Mouse (Mus musculus) brown adipose tissue, adult 24 weeks (tissue): Measurements from ENCODE around the gene Adamts4. TPM values are rescaled to one million over a fixed set of nuclear protein-coding genes. Genes with fewer than 3 reads are reported as not detected.

Experiments
- H3K27ac ChIP-seq: fragments of 200-500 bp; replicated peaks from 2 replicates; pipeline ENCODE4 v1.5.1; 2012; ENCODE audit warnings: low read depth, mild to moderate bottlenecking, low read length
- H3K4me1 ChIP-seq: fragments of 200-500 bp; 2 replicates; pipeline ENCODE4 v1.6.1; 2012; ENCODE audit warnings: low read length, mixed read lengths; ENCODE audit not compliant: control insufficient read depth, insufficient read depth, insufficient read length
- H3K4me3 ChIP-seq: fragments of 200-500 bp; 2 replicates; pipeline ENCODE4 v1.5.1; 2012; ENCODE audit warnings: low read depth, mild to moderate bottlenecking, low read length, moderate library complexity; ENCODE audit not compliant: insufficient read depth
- polyA plus RNA-seq: library from polyadenylated mRNA; stranded (reverse); fragments of >200 nt; gene quantifications from 2 replicates; pipeline ENCODE4 v1.2.4, GENCODE M21; 2012; ENCODE audit not compliant: missing spikeins, insufficient read depth, insufficient read length

The Adamts4 gene
- polyA plus RNA-seq, 1 experiment: 1.2 TPM

GRCm38 (mm10) chr1:171256937-171257548 lies 6.8 kb downstream of the Adamts4 start:
- Histone ChIP-seq H3K27ac (no peak overlapping the region), H3K4me3 (no peak overlapping the region), H3K4me1 (peaks cover 3% of the 10 kb centered on the region; the same call in 1 of the 2 replicates)

- Histone ChIP-seq H3K4me1 (peaks cover 4% of the 10 kb centered on the region; the same call in 1 of the 2 replicates), H3K4me3 (no peak overlapping the region), H3K27ac (no peak overlapping the region)
Measured at GRCm38 (mm10) chr1:171257781-171258180, 7.6 kb downstream of the Adamts4 start.

GRCm38 (mm10) chr1:171258921-171259320 lies 8.7 kb downstream of the Adamts4 start:
- peaks cover 4% of the 10 kb centered on the region; the same call in 1 of the 2 replicates for H3K4me1 ChIP-seq
- no peak overlapping the region for H3K4me3 ChIP-seq

GRCm38 (mm10) chr1:171260316-171260715 lies 10.1 kb downstream of the Adamts4 start:
- no peak overlapping the region for H3K4me3 ChIP-seq
- H3K4me1 ChIP-seq: peaks cover 4% of the 10 kb centered on the region; the same call in 1 of the 2 replicates
- no peak overlapping the region for H3K27ac ChIP-seq

More at GRCm38 (mm10) chr1:171258921-171259320, 8.7 kb downstream of the Adamts4 start:
- H3K27ac ChIP-seq: no peak overlapping the region

- H3K4me3 ChIP-seq: peak overlapping the region; percentile 17; the same call in 1 of the 2 replicates
- peak overlapping the region; percentile 69 for H3K27ac ChIP-seq
- H3K4me1 ChIP-seq: peaks cover 4% of the 10 kb centered on the region; the same call in 1 of the 2 replicates
Measured at GRCm38 (mm10) chr1:171262594-171263130, 12.4 kb downstream of the Adamts4 start.

- no peak overlapping the region for H3K4me3 ChIP-seq
- peak overlapping the region; percentile 69 for H3K27ac ChIP-seq
- H3K4me1 ChIP-seq: peaks cover 4% of the 10 kb centered on the region; the same call in 1 of the 2 replicates
Measured at GRCm38 (mm10) chr1:171263185-171263611, 13.0 kb downstream of the Adamts4 start.

GRCm38 (mm10) chr1:171263666-171264461 lies 13.6 kb downstream of the Adamts4 start:
- Histone ChIP-seq H3K4me1 (peaks cover 4% of the 10 kb centered on the region; the same call in 1 of the 2 replicates), H3K27ac (peak overlapping the region; percentile 67), H3K4me3 (no peak overlapping the region)

GRCm38 (mm10) chr1:171265971-171266744 lies 15.9 kb downstream of the Adamts4 start:
- peaks cover 7% of the 10 kb centered on the region; the same call in 1 of the 2 replicates for H3K4me1 ChIP-seq
- H3K4me3 ChIP-seq: no peak overlapping the region
- no peak overlapping the region for H3K27ac ChIP-seq

- peaks cover 10% of the 10 kb centered on the region; the same call in 1 of the 2 replicates for H3K4me1 ChIP-seq
- H3K27ac ChIP-seq: no peak overlapping the region
Measured at GRCm38 (mm10) chr1:171268341-171268740, 18.1 kb downstream of the Adamts4 start.

GRCm38 (mm10) chr1:171269848-171270572 lies 19.8 kb downstream of the Adamts4 start, which contains the start of gene B4galt3:
Gene B4galt3, plus strand, starts transcription at chr1:171270328.
- H3K4me3 ChIP-seq: peak within 1 kb of the TSS; percentile 76
- H3K27ac ChIP-seq: peak within 1 kb of the TSS; percentile 69
- H3K4me1 ChIP-seq: peaks cover 10% of the 10 kb centered on the region; the same call in 1 of the 2 replicates

More at GRCm38 (mm10) chr1:171268341-171268740, 18.1 kb downstream of the Adamts4 start:
- no peak overlapping the region for H3K4me3 ChIP-seq

- Histone ChIP-seq H3K4me3 (peak overlapping the region; percentile 76), H3K4me1 (peaks cover 10% of the 10 kb centered on the region; the same call in 1 of the 2 replicates), H3K27ac (peak overlapping the region; percentile 28; the same call in 1 of the 2 replicates)
Measured at GRCm38 (mm10) chr1:171270573-171270900, 20.3 kb downstream of the Adamts4 start.

- H3K27ac ChIP-seq: no peak overlapping the region
- peaks cover 10% of the 10 kb centered on the region; the same call in 1 of the 2 replicates for H3K4me1 ChIP-seq
- peak overlapping the region; percentile 76 for H3K4me3 ChIP-seq
Measured at GRCm38 (mm10) chr1:171271196-171271595, 21.0 kb downstream of the Adamts4 start.

GRCm38 (mm10) chr1:171271622-171272021 lies 21.4 kb downstream of the Adamts4 start:
- H3K4me3 ChIP-seq: peak overlapping the region; percentile 17; the same call in 1 of the 2 replicates
- H3K4me1 ChIP-seq: peaks cover 10% of the 10 kb centered on the region; the same call in 1 of the 2 replicates
- H3K27ac ChIP-seq: peak overlapping the region; percentile 39; the same call in 1 of the 2 replicates

GRCm38 (mm10) chr1:171272086-171272485 lies 21.9 kb downstream of the Adamts4 start:
- Histone ChIP-seq H3K4me3 (peak overlapping the region; percentile 17; the same call in 1 of the 2 replicates), H3K4me1 (peaks cover 10% of the 10 kb centered on the region; the same call in 1 of the 2 replicates), H3K27ac (peak overlapping the region; percentile 39; the same call in 1 of the 2 replicates)
